Mouse (Mus musculus) myocyte (in vitro differentiated cells): ENCODE measurements at regions not wholly inside any gene's neighbourhood (a gene's known extent, or its start where the extent isn't known, plus 50 kb on each side); places are given as distances from the start of the nearest gene placed in this dataset.

Source experiments
- CEBPB ChIP-seq: IDR thresholded peaks from 2 replicates; pipeline ENCODE4 v1.6.1; 2011; ENCODE audit warnings: mild to moderate bottlenecking, moderate library complexity; ENCODE audit not compliant: poor library complexity, insufficient read depth, severe bottlenecking
- POLR2A ChIP-seq: IDR thresholded peaks from one replicate; pipeline ENCODE4 v1.6.1; 2011; ENCODE audit warnings: low read depth, mild to moderate bottlenecking, control low read depth, moderate library complexity; ENCODE audit not compliant: insufficient read length
- REST ChIP-seq: IDR thresholded peaks from one replicate; pipeline ENCODE4 v1.6.1; 2011; ENCODE audit warnings: mild to moderate bottlenecking, control low read depth, moderate library complexity; ENCODE audit not compliant: insufficient read depth, insufficient read length
- SRF ChIP-seq: IDR thresholded peaks from one replicate; pipeline ENCODE4 v1.6.1; 2011; ENCODE audit warnings: low read depth; ENCODE audit not compliant: control insufficient read depth, insufficient read length
- TCF12 ChIP-seq: IDR thresholded peaks from one replicate; pipeline ENCODE4 v1.6.1; 2011; ENCODE audit warnings: mild to moderate bottlenecking, control low read depth; ENCODE audit not compliant: poor library complexity, insufficient read depth, severe bottlenecking
- TCF3 ChIP-seq: IDR thresholded peaks from one replicate; pipeline ENCODE4 v1.6.1; 2011; ENCODE audit warnings: low read depth, control low read depth; ENCODE audit not compliant: insufficient read length

DNA sequence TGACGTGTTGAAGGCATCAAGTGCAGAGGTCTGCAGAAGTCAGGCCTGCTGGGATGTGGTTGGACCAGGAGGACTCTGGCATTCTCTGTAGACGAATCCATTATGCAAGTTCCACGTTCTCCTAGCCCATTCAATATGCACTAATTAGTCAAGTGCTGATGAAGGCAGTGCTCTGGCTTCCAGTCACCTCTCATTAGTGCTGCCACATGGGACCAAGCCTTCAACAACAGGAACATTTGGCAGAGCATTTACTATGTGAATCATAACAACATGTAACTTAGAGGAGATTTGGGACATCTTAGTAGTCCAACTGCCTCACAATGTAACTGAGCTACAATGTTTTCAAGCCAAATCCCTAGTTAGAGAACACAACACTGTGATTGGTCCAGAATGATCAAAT, 92.5 kb downstream of the Nfkbiz start:
- TF ChIP-seq CEBPB (no peak), SRF (no peak), POLR2A (no peak), REST (no peak), TCF3 (no peak), TCF12 (no peak)
